In genomic region chr3:50628092-50628696, GRCm38 (mm10) we compare ENCODE assay signal across 10 mouse cellular contexts.
DNase-seq lines count a peak whose midpoint lies in the region; ATAC-seq and TF ChIP-seq lines count a peak whose summit lies in the region.
"Had no signal": no experiment of that assay in that cellular context is flagged by ENCODE, and none has a peak within 500 bp of the region (broad histone marks: within the 10 kb centered on the region; RNA-seq: fewer than 3 reads in every experiment).

No protein-coding gene starts in this region.

- no peak overlapping the region for H3K9ac ChIP-seq in forebrain, postnatal 0 days
- H3K9ac ChIP-seq: liver, postnatal 0 days had no signal

- H3K9me3 ChIP-seq in forebrain, postnatal 0 days (ENCODE audit: low read length) = no peaks in the 10 kb centered on the region

- 88% methylated on average over 9 of the region's 9 CpGs for WGBS in forebrain, postnatal 0 days

- TF ChIP-seq CTCF in forebrain, postnatal 0 days (IDR thresholded peaks at IDR 0.05; ENCODE audit: low read depth) = no peak

- H3K4me3 ChIP-seq in forebrain, postnatal 0 days (ENCODE audit: low read depth, low read length) = no peak overlapping the region

- peak; percentile 15 to 16 for DNase-seq in cerebellum, postnatal 10 days
- DNase-seq in cerebellum, postnatal 4 days (ENCODE audit: low spot score in 2 of 2) = no peak
- peak; percentile 47 for DNase-seq in layer of hippocampus, adult 9-11 months
- DNase-seq in layer of hippocampus, adult 8-10 months (ENCODE audit: low spot score in 2 of 2) = no peak
- DNase-seq in lung, postnatal 10 days = peak; percentile 16
- DNase-seq in splenic B cell, adult 2 months (ENCODE audit: low read depth, low spot score) = peak; percentile 49
- DNase-seq in retina, embryonic 14.5 days (ENCODE audit: low spot score) = no peak
- DNase-seq in forebrain, postnatal 0 days = no peak
- DNase-seq: layer of hippocampus, postnatal 36 days; liver, postnatal 0 days had no signal

- no peaks in the 10 kb centered on the region for H3K27me3 ChIP-seq in splenic B cell, adult 2 months (ENCODE audit: control insufficient read depth, insufficient read depth, low read length, poor library complexity, severe bottlenecking)
- H3K27me3 ChIP-seq in forebrain, postnatal 0 days (ENCODE audit: insufficient read depth, low read length) = no peaks in the 10 kb centered on the region

- H3K27ac ChIP-seq in forebrain, postnatal 0 days (ENCODE audit: low read depth, low read length) = no peak overlapping the region

- ATAC-seq in forebrain, postnatal 0 days = no peak
- ATAC-seq: liver, postnatal 0 days had no signal

- no peaks in the 10 kb centered on the region for H3K4me1 ChIP-seq in forebrain, postnatal 0 days (ENCODE audit: insufficient read depth)

- no peak overlapping the region for H3K4me2 ChIP-seq in forebrain, postnatal 0 days (ENCODE audit: low read depth)

- no peaks in the 10 kb centered on the region for H3K36me3 ChIP-seq in splenic B cell, adult 2 months (ENCODE audit: control insufficient read depth, insufficient read depth, low read length, poor library complexity, severe bottlenecking)
- H3K36me3 ChIP-seq in forebrain, postnatal 0 days (ENCODE audit: insufficient read depth) = no peaks in the 10 kb centered on the region

Comparison
In these comparisons a context has a peak if more than half of its experiments do, and no peak if none do; other contexts are left out.
1. DNase-seq: peak in cerebellum, postnatal 10 days (2 of 2), layer of hippocampus, adult 9-11 months (single experiment), lung, postnatal 10 days (single experiment) and splenic B cell, adult 2 months (single experiment); none in cerebellum, postnatal 4 days (0 of 2), layer of hippocampus, adult 8-10 months (0 of 2), retina, embryonic 14.5 days (single experiment) and forebrain, postnatal 0 days (single experiment).